Mouse (Mus musculus) lung, embryonic 15.5 days (tissue): ENCODE data around the gene Akr1c18. TPM values are rescaled to one million over a fixed set of nuclear protein-coding genes. Genes with fewer than 3 reads are reported as not detected.
"Not testable (repeated sequence)": the region's sequence is repeated elsewhere in the genome, so short reads cannot be mapped to it uniquely, and the experiment has no call there.

Source experiments
- ATAC-seq: fragments of 200-750 bp; cut with Nextera tagmentation; 2 replicates; pipeline ENCODE4 v1.8.0; 2017; ENCODE audit warnings: moderate number of reproducible peaks, borderline replicate concordance; ENCODE audit not compliant: low FRiP score, low TSS enrichment; ENCODE audit errors: extremely low read depth
- H3K27ac ChIP-seq: fragments of 300-500 bp; sonication (generic); 2 replicates; pipeline ENCODE4 v1.5.1; 2015; ENCODE audit warnings: moderate library complexity, mild to moderate bottlenecking, inconsistent platforms
- H3K27me3 ChIP-seq: fragments of 300-500 bp; sonication (generic); 2 replicates; pipeline ENCODE4 v1.6.1; 2015; ENCODE audit warnings: inconsistent platforms
- H3K36me3 ChIP-seq: fragments of 300-500 bp; sonication (generic); 2 replicates; pipeline ENCODE4 v1.6.1; 2015; ENCODE audit warnings: inconsistent platforms
- H3K4me1 ChIP-seq: fragments of 300-500 bp; sonication (generic); 2 replicates; pipeline ENCODE4 v1.6.1; 2015; ENCODE audit warnings: inconsistent platforms
- H3K4me2 ChIP-seq: fragments of 300-500 bp; sonication (generic); 2 replicates; pipeline ENCODE4 v1.6.1; 2015; ENCODE audit warnings: inconsistent platforms, mild to moderate bottlenecking, moderate library complexity
- H3K4me3 ChIP-seq: fragments of 300-500 bp; sonication (generic); 2 replicates; pipeline ENCODE4 v1.5.1; 2015; ENCODE audit warnings: mild to moderate bottlenecking, inconsistent platforms
- H3K9ac ChIP-seq: fragments of 300-500 bp; sonication (generic); 2 replicates; pipeline ENCODE4 v1.6.1; 2015; ENCODE audit warnings: inconsistent platforms
- H3K9me3 ChIP-seq: fragments of 300-500 bp; sonication (generic); 2 replicates; pipeline ENCODE4 v1.6.1; 2016; ENCODE audit warnings: inconsistent platforms
- WGBS: fragments of 180-500 bp; shearing (Covaris S2); methylation state at CpG from one replicate; pipeline ENCODE4 v1.1.7; 2015; 5-methylcytosine and 5-hydroxymethylcytosine counted together
- polyA plus RNA-seq: library from polyadenylated mRNA; unstranded; fragments of >200 nt; fragmentation: Nextera tagmentation; extraction: Ambion mirVana; gene quantifications from 2 replicates; pipeline ENCODE4 v1.2.1, GENCODE M21; 2015

Akr1c18 gene
- polyA plus RNA-seq, 1 experiment from 2014 or later, result 1.4 TPM

- no peaks in the 10 kb centered on the region for H3K9me3 ChIP-seq
- no peak for ATAC-seq
- 50% methylated on average over 1 of the region's 1 CpGs for WGBS
Observed at GRCm38 (mm10) chr13:4144261-4144660, 6.2 kb downstream of the Akr1c18 start.

GRCm38 (mm10) chr13:4133070-4133469 lies 17.4 kb downstream of the Akr1c18 start:
- no peak overlapping the region for H3K4me2 ChIP-seq
- H3K27ac ChIP-seq, result no peak overlapping the region
- no peak for ATAC-seq
- no peaks in the 10 kb centered on the region for H3K36me3 ChIP-seq
- H3K27me3 ChIP-seq, result no peaks in the 10 kb centered on the region
- no peaks in the 10 kb centered on the region for H3K4me1 ChIP-seq
- H3K9ac ChIP-seq, result no peak overlapping the region
- H3K4me3 ChIP-seq, result no peak overlapping the region
- H3K9me3 ChIP-seq, result no peaks in the 10 kb centered on the region
- 33% methylated on average over 2 of the region's 2 CpGs for WGBS

More at GRCm38 (mm10) chr13:4144261-4144660, 6.2 kb downstream of the Akr1c18 start:
- no peaks in the 10 kb centered on the region for H3K4me1 ChIP-seq
- H3K36me3 ChIP-seq, result no peaks in the 10 kb centered on the region
- no peak overlapping the region for H3K4me3 ChIP-seq
- H3K4me2 ChIP-seq, result no peak overlapping the region
- H3K27me3 ChIP-seq, result no peaks in the 10 kb centered on the region
- no peak overlapping the region for H3K9ac ChIP-seq
- no peak overlapping the region for H3K27ac ChIP-seq

- H3K9ac ChIP-seq, result no peak overlapping the region
- no peak for ATAC-seq
- no peaks in the 10 kb centered on the region for H3K27me3 ChIP-seq
- 41% methylated on average over 3 of the region's 3 CpGs for WGBS
- H3K27ac ChIP-seq, result no peak overlapping the region
- H3K9me3 ChIP-seq, result no peaks in the 10 kb centered on the region
- no peak overlapping the region for H3K4me2 ChIP-seq
- H3K4me1 ChIP-seq, result no peaks in the 10 kb centered on the region
- no peak overlapping the region for H3K4me3 ChIP-seq
- H3K36me3 ChIP-seq, result no peaks in the 10 kb centered on the region
Observed at GRCm38 (mm10) chr13:4131721-4132120, 18.7 kb downstream of the Akr1c18 start.

GRCm38 (mm10) chr13:4131317-4131716 lies 19.1 kb downstream of the Akr1c18 start:
- no peak for ATAC-seq
- 80% methylated on average over 1 of the region's 1 CpGs for WGBS
- Histone ChIP-seq H3K9me3 (no peaks in the 10 kb centered on the region), H3K9ac (no peak overlapping the region), H3K27ac (no peak overlapping the region), H3K36me3 (no peaks in the 10 kb centered on the region), H3K4me3 (no peak overlapping the region), H3K27me3 (no peaks in the 10 kb centered on the region), H3K4me2 (no peak overlapping the region), H3K4me1 (no peaks in the 10 kb centered on the region)

- ATAC-seq, result no peak
- no peak overlapping the region for H3K9ac ChIP-seq
Observed at GRCm38 (mm10) chr13:4129100-4129499, 21.4 kb downstream of the Akr1c18 start.

GRCm38 (mm10) chr13:4125846-4126245 lies 24.6 kb downstream of the Akr1c18 start:
- H3K27me3 ChIP-seq, H3K9ac ChIP-seq, ATAC-seq, H3K4me3 ChIP-seq, H3K36me3 ChIP-seq, H3K27ac ChIP-seq, H3K9me3 ChIP-seq, H3K4me2 ChIP-seq, H3K4me1 ChIP-seq: not testable (repeated sequence)
- WGBS, result 81% methylated on average over 1 of the region's 1 CpGs

More at GRCm38 (mm10) chr13:4129100-4129499, 21.4 kb downstream of the Akr1c18 start:
- H3K4me1 ChIP-seq, result no peaks in the 10 kb centered on the region
- H3K27ac ChIP-seq, result no peak overlapping the region
- H3K9me3 ChIP-seq, result no peaks in the 10 kb centered on the region
- WGBS, result 34% methylated on average over 5 of the region's 5 CpGs
- no peak overlapping the region for H3K4me3 ChIP-seq
- no peaks in the 10 kb centered on the region for H3K36me3 ChIP-seq
- H3K4me2 ChIP-seq, result no peak overlapping the region
- no peaks in the 10 kb centered on the region for H3K27me3 ChIP-seq

GRCm38 (mm10) chr13:4124471-4124870 lies 26.0 kb downstream of the Akr1c18 start:
- WGBS, result 87% methylated on average over 6 of the region's 6 CpGs
- H3K4me1 ChIP-seq, H3K9me3 ChIP-seq, H3K27ac ChIP-seq, H3K4me3 ChIP-seq, H3K4me2 ChIP-seq, H3K36me3 ChIP-seq, ATAC-seq, H3K9ac ChIP-seq, H3K27me3 ChIP-seq: not testable (repeated sequence)

GRCm38 (mm10) chr13:4123146-4123545 lies 27.3 kb downstream of the Akr1c18 start:
- Histone ChIP-seq H3K4me2 (no peak overlapping the region), H3K27ac (no peak overlapping the region), H3K27me3 (no peaks in the 10 kb centered on the region), H3K4me1 (no peaks in the 10 kb centered on the region), H3K4me3 (no peak overlapping the region), H3K9me3 (no peaks in the 10 kb centered on the region), H3K9ac (no peak overlapping the region), H3K36me3 (no peaks in the 10 kb centered on the region)
- 60% methylated on average over 7 of the region's 7 CpGs for WGBS
- ATAC-seq, result no peak

- Histone ChIP-seq H3K27ac (no peak overlapping the region), H3K4me2 (no peak overlapping the region), H3K4me1 (no peaks in the 10 kb centered on the region), H3K36me3 (no peaks in the 10 kb centered on the region), H3K4me3 (no peak overlapping the region), H3K9ac (no peak overlapping the region), H3K27me3 (no peaks in the 10 kb centered on the region), H3K9me3 (no peaks in the 10 kb centered on the region)
- no peak for ATAC-seq
- 49% methylated on average over 2 of the region's 2 CpGs for WGBS
Observed at GRCm38 (mm10) chr13:4119181-4119904, 31.1 kb downstream of the Akr1c18 start.

- H3K9me3 ChIP-seq, result no peaks in the 10 kb centered on the region
- WGBS, result 27% methylated on average over 6 of the region's 6 CpGs
- no peak overlapping the region for H3K4me2 ChIP-seq
- H3K4me1 ChIP-seq, result no peaks in the 10 kb centered on the region
- H3K27ac ChIP-seq, result no peak overlapping the region
- H3K27me3 ChIP-seq, result no peaks in the 10 kb centered on the region
- H3K36me3 ChIP-seq, result no peaks in the 10 kb centered on the region
- ATAC-seq, result peak; percentile 69; the same call in 1 of the 2 replicates
- H3K9ac ChIP-seq, result no peak overlapping the region
- H3K4me3 ChIP-seq, result no peak overlapping the region
Observed at GRCm38 (mm10) chr13:4110281-4111188, 39.9 kb downstream of the Akr1c18 start.

GRCm38 (mm10) chr13:4102721-4103120 lies 47.7 kb downstream of the Akr1c18 start:
- Histone ChIP-seq H3K9ac (no peak overlapping the region), H3K4me2 (no peak overlapping the region), H3K4me1 (no peaks in the 10 kb centered on the region), H3K36me3 (no peaks in the 10 kb centered on the region), H3K27me3 (no peaks in the 10 kb centered on the region), H3K27ac (no peak overlapping the region), H3K4me3 (no peak overlapping the region), H3K9me3 (no peaks in the 10 kb centered on the region)
- ATAC-seq, result no peak

- no peaks in the 10 kb centered on the region for H3K36me3 ChIP-seq
- no peak overlapping the region for H3K4me2 ChIP-seq
- no peak overlapping the region for H3K27ac ChIP-seq
- H3K4me1 ChIP-seq, result no peaks in the 10 kb centered on the region
- H3K9ac ChIP-seq, result no peak overlapping the region
- ATAC-seq, result no peak
- H3K4me3 ChIP-seq, result no peak overlapping the region
- H3K27me3 ChIP-seq, result no peaks in the 10 kb centered on the region
- H3K9me3 ChIP-seq, result no peaks in the 10 kb centered on the region
Observed at GRCm38 (mm10) chr13:4101691-4102090, 48.8 kb downstream of the Akr1c18 start.
